Mouse (Mus musculus): Measurements from ENCODE around the gene Npc1l1. TPM values are rescaled to one million over a fixed set of nuclear protein-coding genes. Genes with fewer than 3 reads are reported as not detected.

Npc1l1 gene
- total and polyA plus RNA-seq, 3 experiments = 0.10 TPM; not detected in 2

DNA sequence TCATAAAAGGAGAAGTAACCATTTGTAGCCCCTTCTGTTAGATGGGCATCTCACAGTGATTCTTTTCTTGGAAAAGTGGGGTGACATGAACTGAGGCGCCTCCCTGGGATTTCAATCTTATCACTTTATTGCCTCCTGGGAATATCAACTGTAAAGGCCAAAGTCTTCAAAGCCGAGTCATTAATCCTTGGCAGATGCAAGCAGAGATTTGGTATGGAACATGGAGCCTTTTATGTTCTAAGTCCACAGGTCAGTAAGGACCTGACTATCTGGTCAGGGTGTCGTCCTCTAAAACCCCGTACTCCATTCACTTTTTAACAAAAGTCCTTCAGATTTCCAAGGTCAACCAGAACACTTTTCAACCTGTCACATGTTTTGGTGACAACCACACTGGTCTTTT lies 22.9 kb upstream of the Npc1l1 start:
- DNase-seq (ENCODE audit: low read depth, low spot score) = no peak
- H3K79me2 ChIP-seq (ENCODE audit: control insufficient read depth, insufficient read depth, low read length, poor library complexity) = no peaks in the 10 kb centered on the region
- TF ChIP-seq ZC3H11A (IDR thresholded peaks at IDR 0.05; ENCODE audit: low read depth, low read length) (no peak), CHD1 (IDR thresholded peaks at IDR 0.05; ENCODE audit: low read depth, low read length) (no peak), GATA1 (IDR thresholded peaks at IDR 0.05; ENCODE audit: low read depth, low read length) (no peak), POLR2A (IDR thresholded peaks at IDR 0.05; ENCODE audit: control insufficient read depth in 1 of 2, insufficient read depth in 1 of 2, low read depth in 1 of 2, low read length in 2 of 2, poor library complexity in 1 of 2) (no peak), MAFK (IDR thresholded peaks at IDR 0.05; ENCODE audit: borderline replicate concordance, low read depth, low read length) (no peak), ZKSCAN1 (IDR thresholded peaks at IDR 0.05; ENCODE audit: low read depth, low read length) (no peak), POLR2AphosphoS2 (IDR thresholded peaks at IDR 0.05; ENCODE audit: low read length) (no peak), MYB (IDR thresholded peaks at IDR 0.05; ENCODE audit: low read depth, low read length) (no peak), GABPA (IDR thresholded peaks at IDR 0.05; ENCODE audit: low read depth, low read length) (no peak), POLR2AphosphoS5 (IDR thresholded peaks at IDR 0.05; ENCODE audit: borderline replicate concordance, low read depth, low read length) (no peak), ETS1 (IDR thresholded peaks at IDR 0.05; ENCODE audit: low read depth, low read length) (no peak)
- H3K9ac ChIP-seq (ENCODE audit: control insufficient read depth, low read depth, low read length, poor library complexity, severe bottlenecking) = no peak overlapping the region
- no peaks in the 10 kb centered on the region for H3K36me3 ChIP-seq (ENCODE audit: control insufficient read depth in 1 of 2, insufficient read depth in 2 of 2, low read length in 2 of 2)
- no peak overlapping the region for H3K4me3 ChIP-seq (ENCODE audit: control insufficient read depth in 1 of 2, insufficient read depth in 1 of 2, low read depth in 2 of 2, low read length in 2 of 2)
- H3K4me1 ChIP-seq (ENCODE audit: control insufficient read depth in 1 of 2, insufficient read depth in 2 of 2, low read length in 2 of 2) = peaks cover 0 to 6% of the 10 kb centered on the region in 2 experiments; a peak in 1 of 4 replicates
- no peaks in the 10 kb centered on the region for H3K27me3 ChIP-seq (ENCODE audit: control insufficient read depth in 1 of 2, insufficient read depth in 2 of 2, low read length in 2 of 2)
- H3K27ac ChIP-seq (ENCODE audit: control insufficient read depth, low read depth, low read length) = no peak overlapping the region
- no peaks in the 10 kb centered on the region for H3K9me3 ChIP-seq (replicated peaks; ENCODE audit: insufficient read depth, low read length)

DNA sequence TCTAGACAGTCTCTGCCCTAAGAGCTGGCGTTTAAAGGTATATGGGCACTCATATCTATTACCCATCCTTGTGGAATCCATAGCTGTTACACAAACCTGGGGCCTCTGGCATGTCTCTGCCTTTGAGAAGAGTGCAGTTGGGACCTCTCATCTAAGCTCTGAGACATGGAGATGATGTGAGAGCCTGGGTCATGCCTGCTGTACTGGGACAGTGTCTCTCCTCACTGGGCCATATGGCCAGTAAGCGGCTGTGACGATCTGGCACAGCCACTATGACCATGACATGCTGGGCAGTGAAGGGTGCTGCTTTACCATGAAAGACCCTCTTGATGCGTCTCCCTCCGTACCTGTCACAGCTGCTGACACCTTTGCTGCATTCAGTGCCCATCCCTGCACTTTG lies 22.3 kb upstream of the Npc1l1 start:
- Histone ChIP-seq H3K36me3 (ENCODE audit: control insufficient read depth in 1 of 2, insufficient read depth in 2 of 2, low read length in 2 of 2) (no peaks in the 10 kb centered on the region), H3K27me3 (ENCODE audit: control insufficient read depth in 1 of 2, insufficient read depth in 2 of 2, low read length in 2 of 2) (no peaks in the 10 kb centered on the region), H3K9ac (ENCODE audit: control insufficient read depth, low read depth, low read length, poor library complexity, severe bottlenecking) (no peak overlapping the region), H3K4me3 (ENCODE audit: control insufficient read depth in 1 of 2, insufficient read depth in 1 of 2, low read depth in 2 of 2, low read length in 2 of 2) (no peak overlapping the region), H3K4me1 (ENCODE audit: control insufficient read depth in 1 of 2, insufficient read depth in 2 of 2, low read length in 2 of 2) (peaks cover 0 to 6% of the 10 kb centered on the region in 2 experiments; a peak in 1 of 4 replicates), H3K9me3 (replicated peaks; ENCODE audit: insufficient read depth, low read length) (no peaks in the 10 kb centered on the region), H3K27ac (ENCODE audit: control insufficient read depth, low read depth, low read length) (no peak overlapping the region), H3K79me2 (ENCODE audit: control insufficient read depth, insufficient read depth, low read length, poor library complexity) (no peaks in the 10 kb centered on the region)
- no peak for TF ChIP-seq EP300 (IDR thresholded peaks at IDR 0.05; ENCODE audit: low read depth in 1 of 2, low read length in 2 of 2)
- no peak for TF ChIP-seq MAFK (IDR thresholded peaks at IDR 0.05; ENCODE audit: borderline replicate concordance, low read depth, low read length)
- TF ChIP-seq MYC (IDR thresholded peaks at IDR 0.05; ENCODE audit: low read depth, low read length) = no peak
- TF ChIP-seq SMC3 (IDR thresholded peaks at IDR 0.05; ENCODE audit: low read depth, low read length) = no peak
- no peak for DNase-seq (ENCODE audit: low read depth, low spot score)

DNA sequence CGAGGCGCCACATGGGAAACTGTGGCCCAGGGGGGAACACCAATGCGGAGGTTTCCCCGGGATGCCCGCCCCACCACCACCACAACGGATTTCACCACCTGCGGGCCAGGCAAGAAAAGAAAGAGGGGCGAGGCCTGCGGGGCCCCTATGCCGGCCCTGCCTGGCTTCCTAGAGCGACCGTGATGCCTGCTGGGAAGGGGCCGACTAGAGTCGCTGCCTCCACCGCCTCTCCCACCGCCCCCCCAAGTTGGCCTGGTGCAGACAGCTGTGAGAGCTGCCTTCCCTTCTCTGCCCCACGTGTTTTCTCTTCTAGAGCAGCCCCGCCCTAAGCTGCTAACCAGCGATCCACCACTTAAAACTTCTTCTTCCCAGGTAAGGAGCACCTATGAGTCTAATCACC lies 14.8 kb upstream of the Npc1l1 start:
- no peak for TF ChIP-seq ELF1 (IDR thresholded peaks at IDR 0.05; ENCODE audit: low read depth, low read length)
- no peak for TF ChIP-seq EP300 (IDR thresholded peaks at IDR 0.05; ENCODE audit: low read depth in 1 of 2, low read length in 2 of 2)
- TF ChIP-seq MAFK (IDR thresholded peaks at IDR 0.05; ENCODE audit: borderline replicate concordance, low read depth, low read length) = no peak
- TF ChIP-seq USF2 (IDR thresholded peaks at IDR 0.05; ENCODE audit: borderline replicate concordance in 1 of 2, insufficient read depth in 1 of 2, low read depth in 1 of 2, low read length in 2 of 2) = no peak
- no peak for TF ChIP-seq TCF12 (IDR thresholded peaks at IDR 0.05; ENCODE audit: low read depth, low read length)
- no peak for TF ChIP-seq CHD2 (IDR thresholded peaks at IDR 0.05; ENCODE audit: low read length)
- TF ChIP-seq MXI1 (IDR thresholded peaks at IDR 0.05; ENCODE audit: low read depth, low read length) = no peak
- TF ChIP-seq MAZ (IDR thresholded peaks at IDR 0.05; ENCODE audit: low read depth, low read length) = no peak

More for the DNA sequence above, 14.8 kb upstream of the Npc1l1 start:
- Histone ChIP-seq H3K9me3 (replicated peaks; ENCODE audit: insufficient read depth, low read length) (no peaks in the 10 kb centered on the region), H3K4me3 (ENCODE audit: control insufficient read depth in 1 of 2, insufficient read depth in 1 of 2, low read depth in 2 of 2, low read length in 2 of 2) (no peak overlapping the region), H3K4me1 (ENCODE audit: control insufficient read depth in 1 of 2, insufficient read depth in 2 of 2, low read length in 2 of 2) (no peaks in the 10 kb centered on the region), H3K27me3 (ENCODE audit: control insufficient read depth in 1 of 2, insufficient read depth in 2 of 2, low read length in 2 of 2) (no peaks in the 10 kb centered on the region), H3K36me3 (ENCODE audit: control insufficient read depth in 1 of 2, insufficient read depth in 2 of 2, low read length in 2 of 2) (no peaks in the 10 kb centered on the region), H3K9ac (ENCODE audit: control insufficient read depth, low read depth, low read length, poor library complexity, severe bottlenecking) (no peak overlapping the region), H3K79me2 (ENCODE audit: control insufficient read depth, insufficient read depth, low read length, poor library complexity) (no peaks in the 10 kb centered on the region), H3K27ac (ENCODE audit: control insufficient read depth, low read depth, low read length) (no peak overlapping the region)
- no peak for DNase-seq (ENCODE audit: low read depth, low spot score)
